Mouse (Mus musculus): ENCODE results near the gene Olfr1501. TPM values are rescaled to one million over a fixed set of nuclear protein-coding genes. Genes with fewer than 3 reads are reported as not detected.
"Not testable (repeated sequence)": the region's sequence is repeated elsewhere in the genome, so short reads cannot be mapped to it uniquely, and the experiment has no call there.

Olfr1501 gene
- polyA plus RNA-seq (2012; rRNA removed): not detected in 2 replicates

DNA sequence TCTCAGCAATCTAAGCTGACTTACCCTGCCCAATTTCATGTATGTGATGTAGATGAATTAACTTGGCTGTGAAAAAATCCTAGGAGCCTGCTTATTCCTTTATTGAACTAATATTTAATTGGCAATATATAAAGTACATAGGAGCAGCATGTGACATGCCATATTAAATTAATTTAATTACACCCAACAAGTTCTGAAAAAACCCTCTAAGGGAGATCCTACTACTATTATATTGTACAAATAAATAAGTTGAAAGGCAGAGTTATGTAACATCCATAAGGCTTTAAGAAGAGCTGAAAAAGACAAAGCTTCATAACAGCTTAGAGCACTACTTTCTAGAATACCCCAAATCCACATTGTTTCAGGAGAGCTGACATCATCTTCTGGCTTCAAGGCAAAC lies at the start of gene Olfr1501:
Gene Olfr1501, minus strand, starts transcription at position 101 of the 400 bp plus-strand sequence.
- DNase-seq (ENCODE audit: low spot score): not testable (repeated sequence)

DNA sequence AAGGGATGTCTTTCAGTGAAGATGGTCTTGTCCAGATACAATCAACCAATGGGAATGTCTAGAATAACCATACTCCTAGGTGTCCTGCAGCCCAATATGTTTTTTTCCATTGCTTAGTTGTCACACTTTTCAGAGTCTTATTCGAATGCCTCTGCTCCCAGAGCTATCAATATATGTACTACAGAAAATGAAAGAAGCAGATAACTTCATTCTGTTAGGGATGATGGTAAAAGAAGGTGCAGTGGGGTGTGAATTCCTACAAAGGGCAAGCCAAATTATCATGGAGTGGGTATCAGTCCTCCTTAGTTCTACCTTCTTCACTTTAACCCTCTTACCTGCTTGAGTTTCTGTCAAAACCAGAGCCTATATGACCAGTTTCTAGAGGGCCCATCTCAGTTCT lies 47.3 kb upstream of the Olfr1501 start, which contains the start of gene Olfr1504:
Gene Olfr1504, minus strand, starts transcription at position 101 of the 400 bp plus-strand sequence.
- no peak for DNase-seq (ENCODE audit: low spot score)

DNA sequence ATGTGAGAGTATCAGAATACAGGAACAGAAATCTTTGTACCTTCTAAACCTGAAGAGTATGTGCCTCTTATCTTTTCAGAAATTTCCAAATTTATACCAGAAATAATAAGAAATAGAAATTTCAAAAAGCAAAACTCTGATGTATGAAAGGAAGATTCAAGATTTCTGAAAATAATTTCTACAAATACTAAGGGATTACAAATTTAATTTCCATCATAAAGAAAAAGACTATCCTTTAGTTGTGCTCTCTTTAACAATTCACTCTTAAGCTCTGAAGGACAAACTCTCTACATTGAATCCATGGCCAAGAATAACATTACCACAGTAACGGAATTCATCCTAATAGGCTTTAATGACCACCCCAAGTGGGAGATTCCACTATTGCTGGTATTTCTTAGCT lies 11.0 kb upstream of the Olfr1501 start, which contains the start of gene Olfr1502:
Gene Olfr1502, plus strand, starts transcription at position 301 of the 400 bp plus-strand sequence.
- DNase-seq (ENCODE audit: low spot score): no peak

DNA sequence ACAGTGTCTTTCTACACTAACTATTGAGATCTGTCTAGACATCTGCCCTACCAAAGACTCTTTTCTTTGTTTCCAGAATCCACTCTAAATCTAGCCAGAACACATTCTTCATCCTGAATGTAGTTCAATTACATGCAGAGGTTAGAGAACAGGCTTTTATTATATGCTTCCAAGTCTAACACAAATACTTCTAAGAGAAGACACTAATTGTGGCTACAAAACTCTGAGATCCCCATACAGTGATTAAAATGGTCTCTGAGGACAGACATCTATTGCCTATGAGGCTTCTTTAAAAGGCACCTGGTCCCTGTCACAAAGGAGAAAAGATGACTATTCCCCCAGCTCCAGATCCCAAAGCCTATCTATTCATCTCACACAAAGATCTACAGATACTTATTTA lies 20.1 kb downstream of the Olfr1501 start, which contains the start of gene Olfr1500:
Gene Olfr1500, minus strand, starts transcription at position 101 of the 400 bp plus-strand sequence.
- DNase-seq (ENCODE audit: low spot score): no peak

DNA sequence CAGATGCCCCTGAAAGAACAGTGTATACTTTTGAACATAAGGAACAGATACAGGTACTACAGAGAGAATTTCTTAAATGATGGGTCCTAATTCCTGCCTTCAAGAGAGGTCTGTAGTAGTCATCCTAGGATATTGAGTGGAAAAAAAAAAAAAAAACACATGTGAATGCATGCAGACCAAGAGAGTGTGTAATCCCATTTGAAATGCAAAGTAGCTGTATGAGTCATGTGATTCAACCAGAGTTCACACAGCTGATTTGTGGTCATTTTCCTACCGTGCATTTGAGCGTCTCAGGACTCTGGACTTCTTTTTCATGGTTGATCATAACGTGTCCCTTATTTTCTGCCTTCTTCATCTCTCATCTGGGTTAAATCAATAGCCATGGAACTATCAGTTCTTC lies 22.0 kb downstream of the Olfr1501 start:
- no peak for DNase-seq (ENCODE audit: low spot score)

DNA sequence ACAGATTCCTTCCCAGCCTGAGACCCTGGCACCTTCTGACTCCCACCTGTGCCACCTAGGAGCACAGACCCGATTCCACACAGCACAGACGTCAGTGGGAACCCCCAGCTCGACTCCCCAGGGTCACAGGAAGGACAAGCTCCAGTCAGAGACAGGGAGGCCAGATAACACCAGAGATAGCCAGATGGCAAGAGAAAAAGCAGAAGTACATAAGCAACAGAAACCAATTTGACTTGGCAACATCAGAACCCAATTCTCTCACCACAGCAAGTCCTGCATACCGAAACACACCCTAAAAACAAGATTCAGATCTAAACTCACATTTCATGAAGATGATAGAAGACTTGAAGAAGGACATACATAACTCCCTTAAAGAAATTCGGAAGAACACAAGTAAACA lies 29.6 kb downstream of the Olfr1501 start:
- no peak for DNase-seq (ENCODE audit: low spot score)

DNA sequence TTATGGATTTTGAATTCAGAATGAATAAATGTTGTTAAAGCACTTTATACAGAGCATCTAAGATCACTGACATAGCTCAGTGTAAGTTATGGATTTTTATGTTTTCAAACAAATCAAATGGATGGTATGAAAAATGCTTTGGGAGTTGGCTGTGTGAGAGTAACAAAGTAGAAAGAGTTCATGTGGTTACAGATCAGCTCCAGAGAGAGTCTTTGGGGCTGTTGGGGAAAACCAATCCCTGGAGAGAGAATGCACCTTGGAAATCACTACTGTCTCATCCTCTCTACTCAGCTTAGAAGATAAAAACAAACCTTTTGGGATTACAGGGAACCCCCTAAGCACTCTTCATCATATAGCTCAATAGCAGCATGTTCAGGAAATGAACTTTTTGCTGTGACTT lies 31.1 kb downstream of the Olfr1501 start, which contains the start of gene Olfr1499:
Gene Olfr1499, minus strand, starts transcription at position 101 of the 400 bp plus-strand sequence.
- no peak for DNase-seq (ENCODE audit: low spot score)

DNA sequence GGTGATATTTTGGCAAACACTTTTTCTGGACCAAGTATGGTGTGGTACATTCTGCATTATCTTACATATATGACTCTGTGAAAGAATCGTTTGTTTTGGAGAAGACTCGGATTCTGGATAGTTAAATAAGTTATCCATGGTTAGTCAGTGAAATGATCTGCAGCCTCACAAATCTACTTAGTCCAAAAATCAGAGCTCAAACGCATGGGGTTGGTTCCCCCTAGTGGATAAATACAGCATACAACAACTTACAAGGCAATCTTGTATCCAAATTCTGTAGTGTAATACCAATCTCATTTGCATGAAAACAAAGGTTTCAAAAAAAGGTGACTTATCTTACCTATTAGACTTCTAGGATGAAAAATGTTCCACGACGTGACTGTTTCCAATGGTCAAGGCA lies 31.7 kb downstream of the Olfr1501 start:
- no peak for DNase-seq (ENCODE audit: low spot score)

DNA sequence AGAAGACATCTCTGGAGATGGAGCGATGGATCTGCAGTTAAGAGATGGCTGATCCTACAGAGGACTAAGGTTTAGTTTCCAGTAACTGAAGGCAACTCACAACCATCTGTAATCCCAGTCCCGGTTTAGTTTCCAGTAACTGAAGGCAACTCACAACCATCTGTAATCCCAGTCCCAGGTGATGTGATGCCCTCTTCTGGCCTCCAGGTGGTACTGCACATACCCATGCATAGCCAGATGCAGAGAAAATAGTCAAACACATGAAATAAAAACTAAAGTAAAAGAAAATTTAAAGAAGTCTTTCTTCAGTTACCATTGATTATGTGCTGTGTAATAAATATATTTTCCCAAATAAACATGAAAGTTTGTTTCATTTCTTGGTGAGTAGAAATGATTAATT lies 37.7 kb downstream of the Olfr1501 start:
- DNase-seq (ENCODE audit: low spot score): no peak

DNA sequence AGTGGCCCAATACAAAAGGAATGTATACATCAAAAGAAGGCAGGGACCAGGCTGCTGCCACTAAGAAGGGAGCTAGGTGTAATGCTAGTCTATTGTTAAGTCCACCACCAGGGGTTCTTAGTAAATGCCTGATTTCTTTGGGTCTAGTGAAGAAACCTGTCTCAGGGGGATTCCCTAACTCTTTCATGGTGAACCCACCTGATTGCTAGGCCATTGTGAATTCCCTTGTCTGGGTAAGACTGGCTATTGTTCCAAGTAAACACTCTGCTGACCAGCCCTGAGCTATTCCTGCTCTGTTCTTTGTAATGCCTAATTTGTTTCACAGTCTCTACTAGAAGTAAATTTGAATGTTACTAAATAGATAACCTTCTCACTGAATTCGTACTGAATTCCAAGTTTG lies 45.0 kb downstream of the Olfr1501 start:
- DNase-seq (ENCODE audit: low spot score): not testable (repeated sequence)

DNA sequence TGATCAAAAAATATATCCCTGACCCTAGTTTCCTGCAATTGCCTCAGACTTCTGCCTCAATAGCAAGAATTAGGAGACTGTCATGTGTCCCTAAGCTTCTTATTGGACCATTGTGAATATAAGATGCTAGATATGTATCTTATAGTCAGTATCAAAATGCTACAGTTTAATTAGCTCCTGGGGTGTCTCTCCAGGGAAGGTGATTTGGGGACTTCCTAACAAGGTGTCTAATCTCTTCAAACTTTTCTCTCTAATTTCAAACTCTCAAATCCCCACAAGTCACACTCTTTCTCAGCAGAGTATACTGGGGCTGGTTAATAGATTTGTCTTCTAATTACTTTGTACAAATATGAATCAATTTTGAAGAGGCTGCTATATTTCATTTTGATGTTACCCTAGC lies 52.4 kb downstream of the Olfr1501 start, which contains the start of gene Olfr1497:
Gene Olfr1497, minus strand, starts transcription at position 101 of the 400 bp plus-strand sequence.
- DNase-seq (ENCODE audit: low spot score): no peak

Other genes with a start within 250 kb of the Olfr1501 start
- not detected in 2 replicates for gene Olfr1487, start 233.3 kb downstream of the Olfr1501 start, polyA plus RNA-seq (2012; rRNA removed)
- not detected in 2 replicates for gene Olfr1489, start 219.1 kb downstream of the Olfr1501 start, polyA plus RNA-seq (2012; rRNA removed)
- gene Olfr1490, start 199.6 kb downstream of the Olfr1501 start, polyA plus RNA-seq (2012; rRNA removed): not detected in 2 replicates
- gene Olfr1491, start 153.4 kb downstream of the Olfr1501 start, polyA plus RNA-seq (2012; rRNA removed): not detected in 2 replicates
- not detected in 2 replicates for gene Olfr1493-ps1, start 127.4 kb downstream of the Olfr1501 start, polyA plus RNA-seq (2012; rRNA removed)
- not detected in 2 replicates for gene Olfr1494, start 111.0 kb downstream of the Olfr1501 start, polyA plus RNA-seq (2012; rRNA removed)
- not detected in 2 replicates for gene Olfr1495, start 86.1 kb downstream of the Olfr1501 start, polyA plus RNA-seq (2012; rRNA removed)
- gene Olfr1496, start 72.8 kb downstream of the Olfr1501 start, polyA plus RNA-seq (2012; rRNA removed): not detected in 2 replicates
- gene Olfr1497, start 52.5 kb downstream of the Olfr1501 start, polyA plus RNA-seq (2012; rRNA removed): not detected in 2 replicates
- gene Olfr1499, start 31.2 kb downstream of the Olfr1501 start, polyA plus RNA-seq (2012; rRNA removed): not detected in 2 replicates
- not detected in 2 replicates for gene Olfr1500, start 20.2 kb downstream of the Olfr1501 start, polyA plus RNA-seq (2012; rRNA removed)
- not detected in 2 replicates for gene Olfr1502, start 11.1 kb upstream of the Olfr1501 start, polyA plus RNA-seq (2012; rRNA removed)
- not detected in 2 replicates for gene Olfr1504, start 47.2 kb upstream of the Olfr1501 start, polyA plus RNA-seq (2012; rRNA removed)
- gene Olfr1505, start 62.8 kb upstream of the Olfr1501 start, polyA plus RNA-seq (2012; rRNA removed): not detected in 2 replicates